Mouse (Mus musculus) layer of hippocampus, postnatal 14 days (tissue): ENCODE results near the gene Nfkb2. TPM values are rescaled to one million over a fixed set of nuclear protein-coding genes. Genes with fewer than 3 reads are reported as not detected.

ENCODE experiments used
- DNase-seq, 2 experiments: peaks; one replicate each; pipeline ENCODE4 v3.0.0; 2021 to 2022; ENCODE audit warnings: low spot score in 2 of 2, mixed read lengths in 1 of 2
- total RNA-seq, 2 experiments: library from RNA; stranded (reverse); gene quantifications; 2 replicates each; pipeline ENCODE4 v1.2.3; 2021

Gene Nfkb2
- total RNA-seq, 2 experiments from 2014 or later: 2.3 to 2.6 TPM

- no peak for DNase-seq
Measured at GRCm38 (mm10) chr19:46322144-46322995, 18.2 kb downstream of the Nfkb2 start.

GRCm38 (mm10) chr19:46322996-46323572, 19.0 kb downstream of the Nfkb2 start:
- no peak for DNase-seq

- DNase-seq: no peak
Measured at GRCm38 (mm10) chr19:46323716-46324115, 19.6 kb downstream of the Nfkb2 start.

- no peak for DNase-seq
Measured at GRCm38 (mm10) chr19:46324366-46324765, 20.2 kb downstream of the Nfkb2 start.

- no peak for DNase-seq
Measured at GRCm38 (mm10) chr19:46324918-46325317, 20.8 kb downstream of the Nfkb2 start.

GRCm38 (mm10) chr19:46326019-46326755, 22.1 kb downstream of the Nfkb2 start:
- no peak for DNase-seq

- peak in 1 of 2 experiments; percentile 74 for DNase-seq
Measured at GRCm38 (mm10) chr19:46326756-46327305, 22.7 kb downstream of the Nfkb2 start, which contains the start of gene Psd. Psd (minus strand) TSS chr19:46327156.

GRCm38 (mm10) chr19:46327531-46328064, 23.5 kb downstream of the Nfkb2 start:
- no peak for DNase-seq

GRCm38 (mm10) chr19:46328081-46329030, 24.2 kb downstream of the Nfkb2 start, which contains the start of gene Fbxl15:
Fbxl15 (plus strand) TSS chr19:46328184.
- DNase-seq: peak; percentile 97 to 99

GRCm38 (mm10) chr19:46329031-46329641, 25.0 kb downstream of the Nfkb2 start:
- no peak for DNase-seq

- DNase-seq: peak; percentile 76 to 78
Measured at GRCm38 (mm10) chr19:46329951-46330350, 25.8 kb downstream of the Nfkb2 start.

GRCm38 (mm10) chr19:46330696-46331095, 26.6 kb downstream of the Nfkb2 start:
- DNase-seq: no peak

GRCm38 (mm10) chr19:46331326-46331725, 27.2 kb downstream of the Nfkb2 start:
- DNase-seq: no peak

GRCm38 (mm10) chr19:46331936-46332335, 27.8 kb downstream of the Nfkb2 start:
- no peak for DNase-seq

- no peak for DNase-seq
Measured at GRCm38 (mm10) chr19:46332721-46333339, 28.7 kb downstream of the Nfkb2 start.

GRCm38 (mm10) chr19:46333906-46334305, 29.8 kb downstream of the Nfkb2 start:
- no peak for DNase-seq

- DNase-seq: no peak
Measured at GRCm38 (mm10) chr19:46337719-46338330, 33.7 kb downstream of the Nfkb2 start.

- DNase-seq: peak; percentile 99
Measured at GRCm38 (mm10) chr19:46338331-46338936, 34.3 kb downstream of the Nfkb2 start, which contains the start of gene Cuedc2. Cuedc2 (minus strand) TSS chr19:46338702.
